ENCODE assay signal across 12 mouse cellular contexts in genomic region chr4:44068736-44069135, GRCm38 (mm10). TPM values are rescaled to one million over a fixed set of nuclear protein-coding genes. Genes with fewer than 3 reads are reported as not detected.
DNase-seq lines count a peak whose midpoint lies in the region; ATAC-seq and TF ChIP-seq lines count a peak whose summit lies in the region.
"Had no signal": no experiment of that assay in that cellular context is flagged by ENCODE, and none has a peak within 500 bp of the region (broad histone marks: within the 10 kb centered on the region; RNA-seq: fewer than 3 reads in every experiment).

No protein-coding gene starts in this region.

- no peaks in the 10 kb centered on the region for H3K36me3 ChIP-seq in heart, embryonic 10.5 days
- H3K36me3 ChIP-seq in liver, embryonic 12.5 days = 0 out of 2 replicates have a peak, but pooled peaks cover 2% of the 10 kb centered on the region
- H3K36me3 ChIP-seq: forebrain, embryonic 15.5 days had no signal

- no peak for ATAC-seq in liver, embryonic 12.5 days
- ATAC-seq: activated CD4-positive, CD25-positive, alpha-beta regulatory T cell, adult 4 months; forebrain, embryonic 15.5 days had no signal

- TF ChIP-seq CTCF in brain, embryonic 14.5 days (IDR thresholded peaks at IDR 0.05; ENCODE audit: borderline replicate concordance, extremely low read depth, insufficient read depth, insufficient read length) = no peak

- TF ChIP-seq POLR2A in brain, embryonic 14.5 days (IDR thresholded peaks at IDR 0.05; ENCODE audit: borderline replicate concordance, extremely low read depth, insufficient read depth, insufficient read length, poor library complexity, severe bottlenecking) = no peak

- H3K9me3 ChIP-seq in heart, embryonic 10.5 days = no peaks in the 10 kb centered on the region
- H3K9me3 ChIP-seq in liver, embryonic 12.5 days (replicated peaks) = no peaks in the 10 kb centered on the region
- H3K9me3 ChIP-seq: forebrain, embryonic 15.5 days had no signal

- no peaks in the 10 kb centered on the region for H3K27me3 ChIP-seq in heart, embryonic 10.5 days (ENCODE audit: insufficient read depth, poor library complexity, severe bottlenecking)
- H3K27me3 ChIP-seq in liver, embryonic 12.5 days (replicated peaks) = no peaks in the 10 kb centered on the region
- H3K27me3 ChIP-seq: forebrain, embryonic 15.5 days had no signal

- 0 out of 2 replicates have a peak overlapping the region, but pooled peaks have one; percentile 19 for H3K4me3 ChIP-seq in heart, embryonic 10.5 days
- no peak overlapping the region for H3K4me3 ChIP-seq in liver, embryonic 12.5 days
- H3K4me3 ChIP-seq: forebrain, embryonic 15.5 days had no signal

- H3K4me2 ChIP-seq in liver, embryonic 12.5 days = peak overlapping the region; percentile 34; the same call in 1 of the 2 replicates
- H3K4me2 ChIP-seq: forebrain, embryonic 15.5 days had no signal

- H3K9ac ChIP-seq in liver, embryonic 12.5 days = no peak overlapping the region
- H3K9ac ChIP-seq: forebrain, embryonic 15.5 days had no signal

- peaks cover 31% of the 10 kb centered on the region for H3K4me1 ChIP-seq in heart, embryonic 10.5 days
- H3K4me1 ChIP-seq in liver, embryonic 12.5 days = peaks cover 73% of the 10 kb centered on the region

- intact Hi-C loops in heart, postnatal 25 days (cut with DNase I) = loop anchor here (1.0 to 5.0 kb wide), 2 partner anchors 51 to 224 kb away; no protein-coding TSS in a partner anchor
- intact Hi-C loops in left cerebral cortex, postnatal 4 days (cut with DNase I) = no loop called here

- 37% methylated on average over 9 of the region's 9 CpGs for WGBS in heart, embryonic 10.5 days
- 52% methylated on average over 9 of the region's 9 CpGs for WGBS in liver, embryonic 12.5 days (ENCODE audit: insufficient replicate concordance)

- peak overlapping the region; percentile 56; the same call in 1 of the 2 replicates for H3K27ac ChIP-seq in heart, embryonic 10.5 days
- H3K27ac ChIP-seq in liver, embryonic 12.5 days = peak overlapping the region; percentile 54
- H3K27ac ChIP-seq: forebrain, embryonic 15.5 days; macrophage had no signal

- DNase-seq in heart, embryonic 10.5 days (ENCODE audit: low spot score) = no peak
- no peak for DNase-seq in heart, postnatal 25 days (ENCODE audit: low spot score)
- peak; percentile 67 for DNase-seq in 416B (ENCODE audit: low read depth)
- DNase-seq in brain, embryonic 14.5 days (ENCODE audit: low read depth) = peak; percentile 14
- DNase-seq in right cerebral cortex, postnatal 36 days (ENCODE audit: low spot score in 2 of 2) = no peak
- no peak for DNase-seq in spleen, adult 18-20 months
- DNase-seq in left cerebral cortex, postnatal 4 days = no peak
- DNase-seq: thymus, postnatal 14 days had no signal

RNA-seq across cellular contexts. Expression of gene Gne, which starts 15.2 kb away (rescaled TPM):
- polyA plus RNA-seq in heart, embryonic 10.5 days (2016; fragmentation: Nextera tagmentation; extraction: Ambion mirVana) = 27.8 and 38.6 TPM in 2 replicates
- 10 to 100 TPM; 25.7 to 28.7 TPM for total RNA-seq in heart, postnatal 25 days (2021)
- polyA plus RNA-seq in brain, embryonic 14.5 days (2012; rRNA removed) = 13.2 and 20.7 TPM in 2 replicates
- 31.6 and 34.6 TPM in 2 replicates for polyA plus RNA-seq in liver, embryonic 12.5 days (2016; fragmentation: Nextera tagmentation; extraction: Ambion mirVana)
- total RNA-seq in left cerebral cortex, postnatal 4 days (2021) = 10 to 100 TPM; 46.3 to 51.6 TPM

Comparison
In these comparisons a context has a peak if more than half of its experiments do, and no peak if none do; other contexts are left out.
1. DNase-seq: peak in 416B (single experiment) and brain, embryonic 14.5 days (single experiment); none in heart, embryonic 10.5 days (single experiment), heart, postnatal 25 days (single experiment), right cerebral cortex, postnatal 36 days (0 of 2), spleen, adult 18-20 months (0 of 2) and left cerebral cortex, postnatal 4 days (single experiment).